8 mouse cellular contexts compared by ENCODE assay signal in genomic region chr16:30063984-30064453, GRCm38 (mm10). TPM values are rescaled to one million over a fixed set of nuclear protein-coding genes. Genes with fewer than 3 reads are reported as not detected.
DNase-seq lines count a peak whose midpoint lies in the region; ATAC-seq and TF ChIP-seq lines count a peak whose summit lies in the region.

Gene Hes1, plus strand, starts transcription at chr16:30064384.

- peak within 1 kb of the TSS; percentile 92 for H3K4me2 ChIP-seq in heart, embryonic 11.5 days
- H3K4me2 ChIP-seq in kidney, embryonic 15.5 days, result peak within 1 kb of the TSS; percentile 91
- peak within 1 kb of the TSS; percentile 87 for H3K4me2 ChIP-seq in stomach, embryonic 15.5 days

- no peaks in the 10 kb centered on the region for H3K9me3 ChIP-seq in heart, embryonic 11.5 days (replicated peaks; ENCODE audit: control insufficient read depth, low read length)
- no peaks in the 10 kb centered on the region for H3K9me3 ChIP-seq in kidney, embryonic 15.5 days (replicated peaks)
- H3K9me3 ChIP-seq in stomach, embryonic 15.5 days, result no peaks in the 10 kb centered on the region

- no peak for TF ChIP-seq POLR2A in embryonic fibroblast, embryonic 13.5 days (IDR thresholded peaks at IDR 0.05; ENCODE audit: low read depth, low read length)
- TF ChIP-seq POLR2A in liver, adult 2 months (IDR thresholded peaks at IDR 0.05; ENCODE audit: extremely low read depth, insufficient read depth, low read length), result 0 out of 2 replicates have a peak, but pooled peaks have one; percentile 22

- WGBS in heart, embryonic 11.5 days (ENCODE audit: insufficient replicate concordance), result 0% methylated on average over 44 of the region's 57 CpGs
- under 1% methylated on average over 57 of the region's 57 CpGs for WGBS in kidney, embryonic 15.5 days
- under 1% methylated on average over 57 of the region's 57 CpGs for WGBS in liver, adult 2 months
- WGBS in stomach, embryonic 15.5 days, result under 1% methylated on average over 46 of the region's 57 CpGs

- H3K36me3 ChIP-seq in heart, embryonic 11.5 days (ENCODE audit: control insufficient read depth, insufficient read depth, low read length), result no peaks in the 10 kb centered on the region
- H3K36me3 ChIP-seq in kidney, embryonic 15.5 days, result no peaks in the 10 kb centered on the region
- H3K36me3 ChIP-seq in liver, adult 2 months (ENCODE audit: control insufficient read depth, insufficient read depth, low read length), result no peaks in the 10 kb centered on the region
- no peaks in the 10 kb centered on the region for H3K36me3 ChIP-seq in stomach, embryonic 15.5 days

- H3K4me3 ChIP-seq in embryonic fibroblast, embryonic 13.5 days (ENCODE audit: insufficient read depth, low read length), result peak within 1 kb of the TSS; percentile 65
- H3K4me3 ChIP-seq in heart, embryonic 11.5 days (ENCODE audit: low read depth, low read length), result peak within 1 kb of the TSS; percentile 73
- peak within 1 kb of the TSS; percentile 57 for H3K4me3 ChIP-seq in kidney, embryonic 15.5 days (replicated peaks)
- peak within 1 kb of the TSS; percentile 84 for H3K4me3 ChIP-seq in liver, adult 2 months (ENCODE audit: insufficient read depth, low read depth, low read length)
- peak within 1 kb of the TSS; percentile 60 for H3K4me3 ChIP-seq in stomach, embryonic 15.5 days (replicated peaks)

- no peaks in the 10 kb centered on the region for H3K79me2 ChIP-seq in liver, adult 2 months (ENCODE audit: control insufficient read depth, insufficient read depth, low read length)

- H3K27ac ChIP-seq in embryonic fibroblast, embryonic 13.5 days (ENCODE audit: insufficient read depth, low read length), result peak within 1 kb of the TSS; percentile 82
- H3K27ac ChIP-seq in heart, embryonic 11.5 days (ENCODE audit: low read depth, low read length), result peak within 1 kb of the TSS; percentile 100
- H3K27ac ChIP-seq in kidney, embryonic 15.5 days, result peak within 1 kb of the TSS; percentile 98
- peak within 1 kb of the TSS; percentile 92 for H3K27ac ChIP-seq in liver, adult 2 months (replicated peaks; ENCODE audit: insufficient read depth, low read depth, low read length)
- H3K27ac ChIP-seq in stomach, embryonic 15.5 days, result peak within 1 kb of the TSS; percentile 98

- H3K4me1 ChIP-seq in embryonic fibroblast, embryonic 13.5 days (ENCODE audit: control insufficient read depth, insufficient read depth, low read length), result peaks cover 11% of the 10 kb centered on the region
- H3K4me1 ChIP-seq in heart, embryonic 11.5 days (ENCODE audit: control insufficient read depth, insufficient read depth, low read length), result peaks cover 54% of the 10 kb centered on the region
- peaks cover 63% of the 10 kb centered on the region for H3K4me1 ChIP-seq in kidney, embryonic 15.5 days
- H3K4me1 ChIP-seq in liver, adult 2 months (ENCODE audit: control insufficient read depth, insufficient read depth, low read length), result peaks cover 15% of the 10 kb centered on the region
- H3K4me1 ChIP-seq in stomach, embryonic 15.5 days, result peaks cover 35% of the 10 kb centered on the region

- DNase-seq in B cell, adult 2 months, result peak; percentile 91
- DNase-seq in adrenal gland, postnatal 4 days (ENCODE audit: low spot score in 2 of 2), result peak; percentile 59 to 79
- peak; percentile 84 for DNase-seq in liver, adult 2 months (ENCODE audit: extremely low read depth, low read depth, low spot score)
- DNase-seq in naive thymus-derived CD4-positive, alpha-beta T cell, adult 2 months (ENCODE audit: low read depth), result peak; percentile 77

- ATAC-seq in heart, embryonic 11.5 days (replicated peaks; ENCODE audit: insufficient number of reproducible peaks, low FRiP score, low TSS enrichment), result peak; percentile 82
- ATAC-seq in kidney, embryonic 15.5 days (replicated peaks; ENCODE audit: low FRiP score), result peak; percentile 88
- ATAC-seq in stomach, embryonic 15.5 days (ENCODE audit: insufficient read depth, low FRiP score, low read depth), result peak; percentile 88

- peak within 1 kb of the TSS; percentile 96 for H3K9ac ChIP-seq in heart, embryonic 11.5 days (ENCODE audit: low read depth, low read length)
- peak within 1 kb of the TSS; percentile 71 for H3K9ac ChIP-seq in kidney, embryonic 15.5 days
- H3K9ac ChIP-seq in liver, adult 2 months (ENCODE audit: low read depth, low read length), result peak within 1 kb of the TSS; percentile 92
- peak within 1 kb of the TSS; percentile 69 for H3K9ac ChIP-seq in stomach, embryonic 15.5 days

- TF ChIP-seq CTCF in embryonic fibroblast, embryonic 13.5 days (IDR thresholded peaks at IDR 0.05; ENCODE audit: borderline replicate concordance, insufficient read depth, low read length), result no peak
- no peak for TF ChIP-seq CTCF in liver, adult 2 months (IDR thresholded peaks at IDR 0.05; ENCODE audit: low read depth, low read length)

- H3K27me3 ChIP-seq in heart, embryonic 11.5 days (ENCODE audit: control insufficient read depth, insufficient read depth, low read length), result no peaks in the 10 kb centered on the region
- H3K27me3 ChIP-seq in kidney, embryonic 15.5 days, result no peaks in the 10 kb centered on the region
- no peaks in the 10 kb centered on the region for H3K27me3 ChIP-seq in liver, adult 2 months (ENCODE audit: control insufficient read depth, insufficient read depth, low read length)
- H3K27me3 ChIP-seq in stomach, embryonic 15.5 days (replicated peaks), result no peaks in the 10 kb centered on the region

RNA-seq across cellular contexts. Expression of gene Hes1, which starts in this region (rescaled TPM):
- total RNA-seq in adrenal gland, postnatal 4 days (2021), result 10 to 100 TPM; 31.4 to 39.1 TPM
- polyA plus RNA-seq in embryonic fibroblast, embryonic 13.5 days (2011; ENCODE audit: insufficient read length, low read depth, missing spikeins), result 88.5 and 106 TPM in 2 replicates
- polyA plus RNA-seq in heart, embryonic 11.5 days (2014; fragmentation: Nextera tagmentation; extraction: Ambion mirVana), result 29.1 and 30.3 TPM in 2 replicates
- 57.4 and 63.3 TPM in 2 replicates for polyA plus RNA-seq in kidney, embryonic 15.5 days (2015; fragmentation: Nextera tagmentation; extraction: Ambion mirVana)
- 2.8 and 5.8 TPM in 2 replicates for total RNA-seq in liver, adult 2 months (2014; rRNA removed)
- polyA plus RNA-seq in liver, adult 2 months (2012; rRNA removed), result 26.9 and 28.5 TPM in 2 replicates
- polyA plus RNA-seq in stomach, embryonic 15.5 days (2015; fragmentation: Nextera tagmentation; extraction: Ambion mirVana), result 64.4 and 67.1 TPM in 2 replicates

Comparison
In these comparisons a context has a peak if more than half of its experiments do, and no peak if none do; other contexts are left out.
1. Peak in every context shown above with its lines: DNase-seq, ATAC-seq, H3K4me3 ChIP-seq and H3K27ac ChIP-seq.